Mouse (Mus musculus) c-Kit-positive CD71-positive TER-119-positive erythroid progenitor cells, embryonic 14.5 days (primary cell): ENCODE measurements around the gene Sdk1.

ENCODE experiments used
- DNase-seq: peaks from one replicate; pipeline ENCODE4 v3.0.0-alpha.2; 2013; ENCODE audit warnings: low spot score

Gene Sdk1

DNA sequence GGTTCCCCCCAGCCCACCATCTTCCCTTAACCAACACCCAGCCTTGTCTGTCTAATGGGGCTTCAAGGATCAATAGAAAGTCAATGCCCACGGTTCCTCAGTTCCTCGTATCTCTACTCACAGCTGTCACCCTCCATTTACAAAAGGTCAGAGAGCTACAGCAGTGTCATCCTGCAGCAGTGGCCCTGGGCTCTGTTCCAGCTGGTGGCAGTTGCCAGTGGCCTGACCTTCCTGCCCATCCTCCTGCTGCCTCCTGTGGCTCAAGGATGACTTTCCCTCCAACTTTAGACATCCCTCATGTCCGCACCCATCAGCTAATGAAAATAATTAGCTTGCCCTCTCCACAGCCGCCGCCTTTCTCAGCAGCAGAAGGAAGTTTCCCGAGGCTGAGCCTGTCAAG, 759.8 kb downstream of the Sdk1 start:
- DNase-seq, result no peak

DNA sequence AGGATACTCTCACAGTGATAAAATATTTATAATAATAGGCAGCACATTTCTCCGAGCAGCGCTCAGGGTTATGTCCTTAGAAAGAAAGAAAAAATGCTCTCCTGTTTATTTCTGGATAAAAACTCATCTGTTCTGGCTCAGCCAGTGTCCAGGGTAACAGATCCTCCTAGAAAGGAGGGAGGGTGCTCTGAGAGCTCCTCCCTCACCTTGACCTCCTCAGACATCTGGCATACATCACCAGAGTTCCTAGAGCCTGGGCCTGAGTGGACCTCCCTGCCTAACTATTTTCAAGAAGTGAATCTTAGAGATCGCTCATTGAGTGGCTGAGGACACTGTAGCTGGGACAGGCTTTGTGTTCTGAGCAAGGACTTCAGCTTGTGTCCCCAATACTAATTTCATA, 760.7 kb downstream of the Sdk1 start:
- no peak for DNase-seq

DNA sequence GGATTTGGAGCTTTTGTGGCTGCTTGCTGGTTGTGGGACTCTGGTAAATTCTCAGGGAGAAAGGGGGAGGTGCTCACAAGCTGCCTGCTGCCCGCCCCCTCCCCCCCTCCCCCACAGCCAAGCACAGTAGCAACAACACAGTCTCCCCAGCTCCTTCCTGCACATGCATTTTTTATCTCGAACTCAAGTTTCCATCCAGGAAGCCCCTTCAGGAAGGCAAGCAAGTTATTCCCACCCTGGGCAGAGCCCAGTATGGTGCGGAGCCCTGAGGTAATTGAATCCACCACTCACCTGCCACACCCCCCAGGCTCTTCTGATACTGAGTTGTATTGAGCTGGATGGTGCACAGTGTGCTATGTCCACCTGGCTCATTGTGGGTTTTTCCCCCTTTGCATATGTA, 768.9 kb downstream of the Sdk1 start:
- no peak for DNase-seq

DNA sequence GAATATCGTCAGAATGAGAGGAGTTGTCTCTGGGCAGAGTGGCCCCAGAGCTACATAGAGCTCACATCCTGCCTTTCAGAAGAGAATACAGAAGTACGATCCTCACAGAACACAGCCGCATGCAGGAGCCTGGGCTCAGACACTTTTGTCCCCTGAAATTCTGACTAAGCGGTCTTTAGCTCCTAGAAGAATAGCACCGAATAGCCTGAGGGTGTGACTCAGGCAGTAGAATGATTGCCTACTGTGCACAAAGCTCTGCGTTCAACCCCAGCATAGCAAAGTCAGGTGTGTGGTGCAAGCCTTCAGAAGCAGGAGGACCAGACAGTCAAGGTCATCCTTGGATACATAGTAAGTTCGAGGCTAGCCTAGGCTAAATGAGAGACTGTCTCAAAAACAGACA, 775.7 kb downstream of the Sdk1 start:
- no peak for DNase-seq

DNA sequence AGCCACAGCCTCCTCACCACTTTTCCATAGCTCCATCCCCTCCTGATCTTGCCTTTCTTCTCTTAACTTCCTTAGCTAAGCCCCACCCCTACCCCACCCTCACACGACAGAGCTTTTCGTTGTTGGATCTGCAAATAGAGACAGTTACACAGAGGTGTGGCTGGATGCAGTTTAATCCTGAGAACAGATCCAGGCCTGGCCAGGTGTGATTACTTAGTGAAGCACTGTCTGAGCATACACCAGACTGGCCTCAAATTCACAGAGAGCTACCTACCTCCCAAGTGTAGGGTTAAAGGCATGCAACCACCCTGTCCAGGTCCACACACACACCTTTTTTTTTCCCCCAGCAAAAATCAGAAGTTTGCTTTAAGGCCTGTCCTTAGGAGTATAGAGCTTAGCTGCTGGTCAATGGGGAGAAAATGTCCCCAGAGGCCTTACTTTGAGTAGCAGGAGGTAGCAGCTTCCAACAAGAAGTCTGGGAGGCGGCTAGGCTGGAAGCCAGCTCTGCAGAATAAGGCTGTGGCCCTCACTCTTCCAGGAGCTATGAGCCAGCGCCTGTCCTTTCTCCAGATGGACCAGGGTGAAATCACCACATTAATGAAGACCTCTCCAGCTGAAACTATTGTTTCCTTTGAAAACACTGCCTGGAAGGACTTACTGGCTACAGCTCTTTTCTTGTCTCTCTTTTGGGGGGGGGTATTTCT, 781.7 kb downstream of the Sdk1 start:
- no peak for DNase-seq

DNA sequence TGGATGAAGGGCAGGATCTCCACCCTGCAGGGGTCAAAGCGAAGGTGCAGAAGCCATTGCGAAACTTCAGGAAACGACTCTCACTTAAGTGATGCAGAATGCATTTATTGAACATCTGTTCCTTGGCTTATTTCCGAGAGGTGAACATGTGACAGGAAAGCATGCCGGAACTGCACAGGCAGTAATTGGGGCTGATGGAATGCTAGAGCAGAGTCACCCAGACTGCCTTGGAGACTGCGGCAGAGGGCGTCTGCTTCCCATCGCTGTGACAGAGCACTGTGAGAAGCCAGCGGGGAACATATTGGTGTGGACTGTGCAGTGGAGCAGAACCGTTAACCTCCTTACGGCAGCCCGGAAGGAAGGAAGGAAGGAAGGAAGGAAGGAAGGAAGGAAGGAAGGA, 783.2 kb downstream of the Sdk1 start:
- DNase-seq, result no peak

DNA sequence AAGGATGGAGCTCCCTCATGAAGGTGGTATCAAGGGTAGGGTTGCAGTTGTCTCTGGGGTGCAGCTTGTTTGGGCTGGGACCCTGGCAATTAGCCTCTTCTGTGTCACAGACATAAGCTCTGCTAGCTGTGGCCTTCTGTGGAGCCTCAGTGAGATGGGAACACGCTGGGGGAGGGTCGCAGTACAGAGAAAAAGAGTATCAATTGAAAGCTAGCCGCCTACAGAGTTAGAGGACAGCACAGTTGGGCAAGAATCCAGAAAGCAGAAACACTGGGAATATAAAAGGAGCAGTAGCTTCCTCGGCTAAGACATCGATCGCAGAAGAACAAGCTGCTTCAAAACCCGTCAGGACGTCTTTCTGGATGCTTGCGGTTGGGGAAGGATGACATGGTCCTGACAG, 795.2 kb downstream of the Sdk1 start:
- no peak for DNase-seq

DNA sequence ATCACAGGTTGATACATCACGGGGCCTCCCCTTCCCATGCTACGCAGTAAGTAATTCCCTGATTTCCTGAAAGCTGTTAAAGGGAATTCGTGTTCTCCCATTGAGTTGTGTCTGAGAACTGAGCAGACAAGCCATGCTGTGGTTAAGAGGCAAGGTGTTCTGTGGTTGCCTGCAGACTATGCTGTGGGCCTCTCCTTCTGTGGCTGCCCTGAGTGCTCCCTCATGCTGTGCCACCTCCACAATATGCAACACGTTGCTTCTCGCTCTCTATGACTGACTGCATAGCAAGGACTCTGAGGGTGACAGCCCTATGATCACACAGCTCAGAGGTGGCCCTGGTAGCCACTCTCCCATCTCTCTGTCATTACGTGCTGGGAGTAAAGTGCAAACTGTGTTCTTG, 797.9 kb downstream of the Sdk1 start:
- no peak for DNase-seq

DNA sequence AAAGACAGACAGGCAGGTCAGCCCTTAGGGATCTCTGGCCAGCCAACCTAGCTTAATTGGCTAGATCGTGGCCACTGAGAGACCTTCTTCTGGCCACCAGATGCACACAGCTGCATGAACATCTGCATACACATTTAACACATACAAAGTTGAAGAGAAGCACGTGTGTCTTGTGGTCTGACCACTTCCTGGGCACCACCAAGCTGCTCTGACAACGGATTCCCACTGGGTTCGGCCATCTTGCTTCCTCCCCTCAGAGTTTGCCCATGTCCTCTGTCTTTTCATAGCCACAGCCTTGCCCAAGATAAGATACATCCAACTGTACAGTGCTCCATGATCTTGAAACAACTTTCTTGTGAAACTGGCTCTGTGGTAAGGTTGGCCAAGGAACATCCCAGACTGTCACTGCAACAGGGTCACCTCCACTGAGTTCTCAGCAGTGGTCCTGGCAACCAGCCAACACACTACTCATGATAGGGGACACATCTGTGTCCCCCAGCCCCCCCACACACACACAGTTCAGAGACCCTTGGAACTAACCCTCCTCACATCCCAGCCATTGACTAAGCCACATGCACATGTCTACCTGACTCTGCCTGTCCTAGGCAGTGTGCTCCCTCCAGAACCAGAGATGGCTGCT, 798.7 kb downstream of the Sdk1 start:
- no peak for DNase-seq

DNA sequence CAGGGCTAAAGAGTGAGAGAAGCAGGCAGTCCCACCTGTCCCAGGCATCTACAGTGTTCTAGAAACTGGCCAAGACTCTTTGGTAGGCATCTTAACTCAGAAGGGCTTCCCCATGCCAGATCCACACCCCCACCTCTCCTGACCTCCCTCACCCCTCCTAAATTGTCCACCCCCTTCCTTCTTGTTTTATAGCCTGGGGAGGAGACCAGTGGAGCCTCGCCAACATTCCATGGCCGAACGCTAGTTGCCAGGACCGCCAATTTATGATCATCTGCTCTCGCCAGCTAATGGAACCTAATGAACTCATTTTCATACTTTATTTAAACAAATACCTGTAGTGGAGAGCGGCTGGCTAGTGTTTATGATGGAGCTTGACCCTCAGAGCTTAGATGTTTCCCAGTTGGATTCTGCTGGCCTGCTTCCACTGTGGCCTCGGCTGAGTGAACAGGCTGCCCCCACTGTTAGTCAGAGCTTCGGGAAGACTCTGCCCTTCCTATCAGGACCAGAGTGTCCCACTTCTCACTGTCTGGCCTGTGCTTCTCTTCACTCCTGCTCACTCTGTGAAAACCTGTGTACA, 800.0 kb downstream of the Sdk1 start:
- DNase-seq, result no peak

DNA sequence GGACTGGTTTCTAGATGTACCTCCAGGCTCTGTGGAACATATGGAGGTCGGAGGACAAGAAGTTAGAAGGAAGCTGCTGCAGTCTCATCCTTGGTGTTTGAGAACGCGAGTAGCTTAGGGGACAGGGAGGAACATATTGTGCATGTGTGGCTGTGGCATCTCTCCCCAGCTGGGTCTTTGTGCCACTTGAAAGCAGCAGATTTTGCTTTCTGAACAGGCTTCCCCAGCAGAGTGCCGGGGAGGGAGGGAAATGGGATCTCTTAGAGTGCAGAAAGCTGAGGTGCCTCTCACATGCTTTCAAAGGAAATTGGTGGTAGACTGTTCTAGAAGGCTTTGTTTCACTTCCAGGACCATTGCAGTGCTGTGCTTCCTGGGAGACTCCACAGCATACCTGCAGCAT, 820.5 kb downstream of the Sdk1 start:
- no peak for DNase-seq

DNA sequence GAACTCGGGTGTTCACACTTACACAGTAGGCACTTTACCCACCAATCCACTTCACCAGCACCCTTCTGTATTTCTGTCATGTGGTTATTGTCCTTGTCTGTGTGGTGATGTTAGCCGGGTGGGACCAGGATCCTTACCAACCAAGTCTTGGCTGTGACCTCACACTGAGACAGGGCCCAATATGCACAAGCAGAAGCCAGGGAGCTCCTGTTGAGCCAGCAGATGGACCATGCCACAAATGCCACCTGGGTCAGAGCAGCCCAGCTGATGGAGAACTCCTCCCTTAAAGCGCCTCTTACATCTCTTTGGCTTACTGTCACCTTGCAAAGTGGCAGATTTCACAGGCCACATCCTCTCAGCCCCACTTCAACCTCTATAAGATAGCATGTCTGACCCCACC, 830.0 kb downstream of the Sdk1 start:
- DNase-seq, result no peak

DNA sequence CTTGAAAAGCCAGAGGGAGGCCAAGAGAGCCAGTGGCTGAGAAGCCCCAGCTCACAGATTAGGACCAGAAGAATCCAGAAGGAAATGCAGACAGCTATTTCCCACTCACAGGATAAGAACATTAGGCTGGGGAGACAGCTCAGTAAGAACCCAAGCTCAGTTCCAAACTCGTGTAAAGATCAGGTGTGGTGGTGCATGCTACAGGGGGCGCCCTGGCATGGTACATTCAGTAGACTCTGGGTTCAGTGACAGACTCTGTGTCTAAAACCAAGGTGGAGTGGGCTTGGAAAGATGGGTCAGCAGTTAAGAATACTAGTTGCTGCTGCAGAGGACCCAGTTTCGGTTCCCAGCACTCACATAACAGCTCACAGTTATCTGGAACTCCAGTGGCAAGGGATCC, 832.6 kb downstream of the Sdk1 start:
- DNase-seq, result no peak

DNA sequence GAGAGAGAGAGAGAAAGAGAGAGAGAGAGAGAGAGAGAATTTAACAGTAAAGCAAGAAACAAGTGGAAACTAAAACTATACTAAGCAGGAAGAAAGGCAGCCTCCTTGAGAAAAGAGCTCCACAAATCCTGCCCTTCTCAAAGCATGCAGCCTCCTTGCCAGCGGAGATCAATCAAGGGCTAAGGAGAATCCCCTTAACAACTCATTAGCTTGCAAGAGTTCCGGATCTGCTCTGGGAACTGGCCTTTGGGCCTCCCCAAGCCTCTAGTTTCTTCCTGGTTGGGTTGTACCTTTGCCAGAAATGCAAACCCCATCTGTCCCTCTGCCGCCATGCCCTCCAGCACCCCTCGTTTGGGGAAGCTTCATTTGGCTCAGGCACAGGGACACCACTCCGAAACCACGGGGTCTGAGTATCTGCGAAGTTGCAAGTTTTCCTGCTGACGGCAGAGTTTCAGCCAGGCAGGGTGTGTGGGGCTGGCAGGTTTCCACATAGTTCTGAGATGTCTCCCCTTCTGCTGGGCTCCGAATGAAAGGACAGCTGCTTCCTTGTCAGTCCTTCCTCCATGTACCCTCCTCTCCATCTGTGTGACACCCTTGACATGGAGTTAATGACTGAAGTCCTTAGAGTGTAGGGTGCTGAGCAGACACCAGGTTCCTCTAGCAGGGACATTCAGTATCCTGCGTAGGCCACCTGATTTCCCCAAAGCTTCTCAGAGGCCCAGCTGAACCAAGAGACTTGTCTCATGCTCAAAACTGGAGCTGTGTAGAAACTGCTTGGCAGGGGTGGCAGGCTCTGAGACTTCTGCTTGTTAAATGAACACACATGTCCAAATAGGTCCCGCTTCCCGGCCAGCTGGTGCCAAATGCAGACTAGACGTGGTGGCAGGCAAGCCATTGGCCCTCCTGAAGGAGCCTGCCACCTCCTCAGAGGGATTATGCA, 833.5 kb downstream of the Sdk1 start:
- no peak for DNase-seq

DNA sequence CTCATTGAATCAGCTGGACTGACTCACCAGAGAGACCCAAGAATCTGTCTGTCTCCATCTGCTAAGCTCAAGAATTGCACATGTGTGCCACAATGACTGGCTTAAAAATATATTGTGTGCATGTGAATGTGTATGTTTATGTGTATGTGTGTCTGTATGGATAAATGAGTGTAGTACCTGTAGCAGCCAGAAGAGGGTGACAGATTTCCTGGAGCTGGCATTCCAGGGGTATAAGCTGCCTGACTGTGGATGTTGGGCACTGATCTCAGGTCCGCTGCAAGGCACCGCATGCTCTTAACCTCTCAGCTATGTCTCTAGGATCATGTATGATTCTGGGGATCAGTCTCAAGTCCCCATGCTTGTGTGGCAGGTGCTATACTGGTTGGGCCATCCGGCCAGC, 839.4 kb downstream of the Sdk1 start:
- no peak for DNase-seq

DNA sequence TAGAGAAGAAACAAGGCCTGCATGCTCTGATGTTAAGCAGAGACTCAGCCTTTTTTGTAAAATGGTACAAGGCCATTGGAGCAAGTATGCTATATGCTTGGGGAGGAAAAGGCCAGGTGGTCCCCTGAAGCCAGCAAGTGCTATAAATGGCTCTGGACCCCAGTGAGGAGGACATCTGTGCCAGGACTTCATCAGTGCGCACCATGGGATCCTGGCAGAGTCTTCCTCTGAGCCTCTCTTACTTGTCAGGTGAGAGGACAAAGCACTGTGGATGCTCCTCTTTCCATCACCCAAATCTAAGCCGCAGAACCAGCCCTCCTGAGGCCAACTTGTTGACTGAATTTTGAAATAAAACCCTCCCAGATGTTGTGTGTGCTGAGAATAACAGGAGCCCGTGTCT, 839.8 kb downstream of the Sdk1 start:
- DNase-seq, result no peak

DNA sequence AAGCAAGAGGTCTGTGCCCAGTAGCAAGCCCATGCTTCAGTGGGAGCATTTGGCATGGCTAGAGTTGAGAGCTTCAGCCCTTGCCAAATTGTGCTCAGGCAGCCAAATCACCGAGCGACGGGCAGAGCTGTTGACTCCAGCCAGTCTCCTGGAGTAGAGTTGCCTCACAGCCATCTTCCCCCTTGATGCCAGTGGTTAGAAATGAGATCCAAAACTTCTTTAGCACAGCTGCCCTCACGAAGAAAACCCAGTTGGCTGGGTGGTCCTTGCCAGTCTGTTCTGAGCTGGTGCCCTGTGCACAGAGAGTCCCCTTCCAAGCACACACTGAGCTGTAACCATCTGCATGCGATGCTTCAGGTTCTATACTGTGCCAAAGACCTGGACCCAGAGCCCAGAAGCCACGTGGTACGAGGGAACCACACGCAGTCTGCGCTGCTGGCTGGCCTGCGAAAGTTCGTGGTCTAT, 855.1 kb downstream of the Sdk1 start:
- DNase-seq, result no peak

DNA sequence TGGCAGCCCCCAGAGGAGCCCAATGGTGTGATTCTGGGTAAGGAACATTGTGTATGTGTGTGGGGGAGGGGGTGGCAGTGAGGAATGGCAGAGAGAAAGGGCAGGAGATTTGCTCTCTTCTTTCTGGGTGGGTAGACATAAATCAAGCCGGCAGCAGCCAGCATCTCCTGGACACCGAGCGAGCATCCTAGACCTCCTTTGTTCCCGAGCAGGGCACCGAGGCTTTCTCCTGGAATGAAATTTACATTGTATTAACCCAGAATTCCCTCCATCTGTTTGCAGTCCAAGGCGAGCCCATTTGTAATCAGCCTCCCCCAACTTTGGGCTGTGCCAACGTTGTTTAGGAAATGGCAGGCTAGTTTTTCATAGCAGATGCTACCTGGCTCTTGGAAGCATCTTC, 858.9 kb downstream of the Sdk1 start:
- DNase-seq, result no peak

DNA sequence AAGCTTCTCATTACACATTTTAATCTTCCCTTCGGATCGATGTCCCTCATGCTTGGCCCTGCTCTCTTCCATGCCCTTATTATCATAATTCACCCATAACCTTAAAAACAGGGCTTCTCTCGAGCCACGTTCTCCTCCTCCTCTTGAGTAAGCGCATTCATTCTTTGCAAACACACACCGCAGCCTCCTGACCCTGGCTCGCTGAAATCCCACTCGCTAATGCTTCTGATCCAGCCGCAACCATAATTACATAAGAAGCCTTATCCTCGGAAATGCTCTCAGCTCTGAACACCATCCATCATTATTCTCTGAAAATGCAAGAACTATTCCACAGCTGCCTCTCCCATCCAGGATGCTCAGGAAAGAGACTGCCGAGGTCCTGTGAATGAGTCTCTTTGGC, 866.1 kb downstream of the Sdk1 start:
- DNase-seq, result no peak

DNA sequence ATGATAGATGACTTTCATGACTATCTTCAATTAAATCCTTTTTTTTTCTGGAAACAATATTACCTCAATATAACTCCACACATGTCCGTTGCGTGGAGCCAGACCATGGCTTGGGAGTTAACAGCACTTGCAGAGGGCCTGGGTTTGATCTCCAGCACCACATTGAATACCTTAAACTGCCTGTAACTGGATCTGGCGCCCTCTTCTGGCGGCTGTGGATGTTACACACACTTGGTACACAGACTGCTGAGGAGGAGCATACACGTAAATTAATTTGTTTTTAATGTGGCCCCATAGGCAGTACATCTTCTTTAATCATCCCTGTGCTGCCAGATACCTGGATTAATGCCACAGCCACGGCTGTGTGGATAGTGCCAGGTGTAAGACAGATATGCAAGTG, 870.7 kb downstream of the Sdk1 start:
- no peak for DNase-seq

DNA sequence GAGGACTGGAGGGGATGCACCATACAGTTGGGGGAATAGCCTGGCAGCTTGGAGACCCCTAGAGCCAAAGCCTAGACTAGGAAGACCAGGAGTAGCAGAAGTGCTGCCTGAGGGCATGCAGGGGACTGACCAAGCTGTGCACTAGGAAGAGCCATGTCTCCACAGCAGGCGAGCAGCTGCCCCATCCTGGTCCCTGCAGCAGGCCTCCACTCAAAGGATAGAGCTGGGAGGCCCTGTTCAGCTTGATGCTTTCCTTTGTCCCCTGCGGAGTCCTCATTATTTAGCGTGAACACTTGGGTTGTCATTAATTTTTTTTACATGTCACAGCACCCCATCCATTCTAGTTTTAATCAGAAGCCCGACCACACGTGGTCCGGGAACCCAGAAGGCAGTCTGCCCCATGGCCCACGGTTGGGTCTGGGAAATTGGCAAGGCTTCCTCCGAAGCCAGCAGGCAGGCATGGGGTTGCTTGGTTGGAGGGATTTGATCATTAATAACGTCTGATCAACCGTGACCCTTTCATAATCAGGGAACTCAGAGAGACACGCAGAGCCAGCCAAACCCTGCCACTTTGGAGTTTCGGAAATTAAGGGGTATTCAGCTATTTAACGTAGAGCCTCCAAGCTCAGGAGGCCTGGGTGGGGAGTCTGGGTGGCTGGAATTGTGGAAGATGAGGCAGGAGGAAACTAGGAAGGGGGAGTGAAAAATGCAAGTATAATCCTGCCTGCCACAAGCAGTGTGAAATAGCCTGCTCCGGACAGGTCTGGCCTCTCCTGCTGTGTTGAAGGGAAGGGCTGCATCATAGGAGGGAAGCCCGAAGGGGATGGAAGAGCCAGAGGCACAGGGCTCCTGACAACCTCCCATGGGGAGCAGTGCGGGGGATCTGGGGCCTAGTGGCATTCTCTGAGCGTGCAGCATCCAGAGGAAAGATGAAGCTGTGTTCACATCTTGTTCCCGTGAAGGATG, 872.2 kb downstream of the Sdk1 start:
- DNase-seq, result no peak
